Mouse (Mus musculus): ENCODE results near the gene Tmc6. TPM values are rescaled to one million over a fixed set of nuclear protein-coding genes. Genes with fewer than 3 reads are reported as not detected.

Gene Tmc6
- 30.6 and 33.3 TPM in 2 replicates for polyA plus RNA-seq (2016; fragmentation: Nextera tagmentation; extraction: Ambion mirVana)

DNA sequence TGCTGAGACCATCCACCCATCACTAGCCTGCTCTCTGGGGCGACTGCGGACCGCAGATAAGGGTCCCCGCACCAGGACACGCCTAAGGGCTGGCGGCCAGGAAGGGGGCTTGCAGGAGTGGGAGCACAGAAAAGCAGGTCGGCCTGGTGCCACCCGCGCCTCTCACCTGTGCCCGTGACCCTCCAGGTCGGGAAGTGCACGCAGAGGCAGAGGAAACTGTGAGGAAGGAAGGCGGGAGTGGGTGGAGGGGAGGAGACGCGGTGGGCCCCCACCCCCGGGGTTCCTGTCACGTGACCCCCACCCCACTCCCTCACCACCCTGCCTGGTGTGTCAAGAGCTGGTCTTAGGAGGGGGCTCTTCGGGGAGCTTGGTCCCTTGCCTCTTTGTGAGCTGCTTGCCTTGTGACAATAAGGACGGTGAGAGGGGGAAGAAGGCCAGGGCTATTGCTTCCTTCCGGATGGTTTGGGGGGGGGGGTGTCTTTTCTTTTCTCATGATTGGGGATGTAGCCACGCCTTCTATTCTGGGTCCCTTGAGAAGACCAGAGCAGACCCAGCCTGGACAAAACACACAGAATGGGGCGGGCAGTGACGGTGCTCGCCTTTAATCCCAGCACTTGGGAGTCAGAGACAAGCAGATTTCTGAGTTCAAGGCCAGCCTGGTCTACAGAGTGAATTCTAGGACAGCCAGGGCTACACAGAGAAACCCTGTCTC is at the start of gene Tmc6, which contains the start of gene Tmc8:
Tmc6 (minus strand) TSS at position 206 of the 712 bp plus-strand sequence.
Tmc8 (plus strand) TSS at position 84 of the 712 bp plus-strand sequence.
- Histone ChIP-seq H3K4me3 (peak within 1 kb of the TSS; percentile 79), H3K27ac (peak within 1 kb of the TSS; percentile 93), H3K9me3 (no peaks in the 10 kb centered on the region), H3K27me3 (ENCODE audit: insufficient read depth, poor library complexity, severe bottlenecking) (peaks cover 42% of the 10 kb centered on the region), H3K36me3 (peaks cover 15% of the 10 kb centered on the region), H3K4me1 (peaks cover 63% of the 10 kb centered on the region)
- 25% methylated on average over 24 of the region's 24 CpGs for WGBS
- DNase-seq (ENCODE audit: low spot score): peak; percentile 85

GRCm38 (mm10) chr11:117830401-117830800 is 48.4 kb upstream of the Tmc6 start:
- Histone ChIP-seq H3K4me1 (peaks cover 65% of the 10 kb centered on the region), H3K9me3 (no peaks in the 10 kb centered on the region), H3K27ac (peak overlapping the region; percentile 90), H3K4me3 (no peak overlapping the region), H3K36me3 (no peaks in the 10 kb centered on the region), H3K27me3 (ENCODE audit: insufficient read depth, poor library complexity, severe bottlenecking) (no peaks in the 10 kb centered on the region)
- 66% methylated on average over 9 of the region's 9 CpGs for WGBS
- no peak for DNase-seq (ENCODE audit: low spot score)

DNA sequence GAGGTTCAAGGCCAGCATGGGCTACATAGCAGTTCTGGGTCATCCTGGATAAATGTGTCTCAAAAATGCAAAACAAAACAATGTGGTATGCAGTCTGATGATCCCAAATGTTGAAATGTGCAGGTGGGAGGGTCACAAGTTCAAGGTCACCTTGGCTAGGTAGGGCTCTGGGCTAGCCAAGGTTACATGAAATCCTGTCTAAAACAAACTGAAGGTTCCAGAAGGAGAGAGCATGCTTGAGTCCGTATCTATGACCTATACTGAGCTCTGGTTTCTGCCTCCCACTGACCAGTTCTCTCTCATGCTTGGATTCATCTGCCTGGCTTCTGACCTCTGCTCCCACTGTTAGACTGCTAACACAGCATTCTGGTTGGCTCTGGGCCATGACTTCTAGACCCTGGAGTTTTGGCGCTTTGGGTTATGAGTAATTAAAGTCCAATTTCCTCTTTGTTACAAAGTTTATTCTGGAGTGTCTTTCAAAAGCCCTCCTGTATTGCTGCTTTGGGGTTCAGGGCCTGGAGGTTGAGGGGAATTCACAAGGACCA is 47.7 kb upstream of the Tmc6 start:
- Histone ChIP-seq H3K4me1 (peaks cover 70% of the 10 kb centered on the region), H3K36me3 (no peaks in the 10 kb centered on the region), H3K9me3 (no peaks in the 10 kb centered on the region), H3K4me3 (no peak overlapping the region), H3K27ac (peak overlapping the region; percentile 90), H3K27me3 (ENCODE audit: insufficient read depth, poor library complexity, severe bottlenecking) (no peaks in the 10 kb centered on the region)
- WGBS: 69% methylated on average over 2 of the region's 2 CpGs
- no peak for DNase-seq (ENCODE audit: low spot score)

GRCm38 (mm10) chr11:117828888-117829604 is 47.0 kb upstream of the Tmc6 start:
- peak; percentile 89 for DNase-seq (ENCODE audit: low spot score)
- WGBS: 16% methylated on average over 9 of the region's 9 CpGs
- peak overlapping the region; percentile 90 for H3K27ac ChIP-seq

GRCm38 (mm10) chr11:117828149-117828887 is 46.3 kb upstream of the Tmc6 start:
- H3K4me3 ChIP-seq: peak overlapping the region; percentile 20
- DNase-seq (ENCODE audit: low spot score): no peak
- 65% methylated on average over 18 of the region's 18 CpGs for WGBS
- H3K27ac ChIP-seq: peak overlapping the region; percentile 90
- no peaks in the 10 kb centered on the region for H3K9me3 ChIP-seq
- peaks cover 8% of the 10 kb centered on the region for H3K36me3 ChIP-seq
- H3K4me1 ChIP-seq: peaks cover 79% of the 10 kb centered on the region
- H3K27me3 ChIP-seq (ENCODE audit: insufficient read depth, poor library complexity, severe bottlenecking): no peaks in the 10 kb centered on the region

More at GRCm38 (mm10) chr11:117828888-117829604, 47.0 kb upstream of the Tmc6 start:
- Histone ChIP-seq H3K4me1 (peaks cover 77% of the 10 kb centered on the region), H3K4me3 (peak overlapping the region; percentile 20), H3K36me3 (peaks cover under 1% of the 10 kb centered on the region), H3K27me3 (ENCODE audit: insufficient read depth, poor library complexity, severe bottlenecking) (no peaks in the 10 kb centered on the region), H3K9me3 (no peaks in the 10 kb centered on the region)

DNA sequence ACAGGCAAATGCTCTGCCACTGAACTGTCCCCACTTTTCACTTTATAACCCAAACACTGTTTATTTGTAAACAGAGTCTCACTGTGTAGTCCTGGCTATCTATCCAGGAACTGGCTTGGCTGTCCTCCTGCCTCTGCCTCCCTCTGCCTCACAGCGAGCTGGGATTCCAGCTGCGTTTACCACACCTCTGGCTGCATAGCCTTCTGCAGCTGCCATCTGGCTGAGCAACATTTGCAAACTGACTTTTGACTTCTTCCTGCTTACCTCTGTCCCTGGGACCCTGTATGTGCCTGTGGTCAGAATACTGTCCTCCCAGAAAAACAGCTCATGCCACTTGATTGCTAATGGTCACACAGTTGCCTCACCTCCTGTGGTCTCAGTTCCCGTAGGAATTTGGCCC is 45.4 kb upstream of the Tmc6 start:
- no peaks in the 10 kb centered on the region for H3K27me3 ChIP-seq (ENCODE audit: insufficient read depth, poor library complexity, severe bottlenecking)

GRCm38 (mm10) chr11:117826916-117827315 is 44.9 kb upstream of the Tmc6 start:
- no peaks in the 10 kb centered on the region for H3K9me3 ChIP-seq
- no peak for DNase-seq (ENCODE audit: low spot score)
- H3K36me3 ChIP-seq: peaks cover 22% of the 10 kb centered on the region
- peaks cover 76% of the 10 kb centered on the region for H3K4me1 ChIP-seq
- peak overlapping the region; percentile 93 for H3K27ac ChIP-seq
- 69% methylated on average over 8 of the region's 8 CpGs for WGBS
- H3K4me3 ChIP-seq: peak overlapping the region; percentile 76; the same call in 1 of the 2 replicates
- no peaks in the 10 kb centered on the region for H3K27me3 ChIP-seq (ENCODE audit: insufficient read depth, poor library complexity, severe bottlenecking)

More for the DNA sequence above, 45.4 kb upstream of the Tmc6 start:
- peak overlapping the region; percentile 90 for H3K27ac ChIP-seq
- H3K4me3 ChIP-seq: 0 out of 2 replicates have a peak overlapping the region, but pooled peaks have one; percentile 17
- peaks cover 17% of the 10 kb centered on the region for H3K36me3 ChIP-seq
- no peaks in the 10 kb centered on the region for H3K9me3 ChIP-seq
- H3K4me1 ChIP-seq: peaks cover 80% of the 10 kb centered on the region
- 48% methylated on average over 3 of the region's 3 CpGs for WGBS
- no peak for DNase-seq (ENCODE audit: low spot score)

DNA sequence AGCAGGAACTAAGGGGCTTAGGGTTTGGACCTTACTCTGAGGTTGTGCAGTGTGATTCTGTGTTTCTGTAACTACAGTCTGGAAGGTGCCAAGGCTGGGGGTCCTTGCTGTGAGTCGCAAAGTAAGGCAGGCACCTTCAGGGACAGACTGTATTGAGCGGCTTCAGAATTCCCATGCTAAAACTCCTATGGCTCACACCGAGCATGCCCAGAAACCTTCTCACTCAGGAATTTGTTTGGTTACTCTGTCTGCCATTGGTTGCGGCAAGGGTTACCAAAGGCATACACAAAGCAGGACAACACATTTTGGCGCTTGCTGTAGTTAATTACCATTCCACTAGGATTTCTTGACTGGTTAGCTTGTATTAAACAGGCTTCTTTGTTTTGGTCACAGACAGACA is 44.2 kb upstream of the Tmc6 start:
- no peaks in the 10 kb centered on the region for H3K9me3 ChIP-seq
- DNase-seq (ENCODE audit: low spot score): no peak

GRCm38 (mm10) chr11:117825333-117826101 is 43.5 kb upstream of the Tmc6 start, which contains the start of the genes Afmid and Tk1:
TSS of gene Afmid (plus strand) at chr11:117825924.
TSS of gene Tk1 (minus strand) at chr11:117826092.
- peak within 1 kb of the TSS; percentile 93 for H3K27ac ChIP-seq
- WGBS: under 1% methylated on average over 34 of the region's 34 CpGs

More for the DNA sequence above, 44.2 kb upstream of the Tmc6 start:
- 14% methylated on average over 5 of the region's 5 CpGs for WGBS
- Histone ChIP-seq H3K4me1 (peaks cover 75% of the 10 kb centered on the region), H3K27ac (peak overlapping the region; percentile 93), H3K27me3 (ENCODE audit: insufficient read depth, poor library complexity, severe bottlenecking) (no peaks in the 10 kb centered on the region), H3K4me3 (peak overlapping the region; percentile 76), H3K36me3 (peaks cover 29% of the 10 kb centered on the region)

DNA sequence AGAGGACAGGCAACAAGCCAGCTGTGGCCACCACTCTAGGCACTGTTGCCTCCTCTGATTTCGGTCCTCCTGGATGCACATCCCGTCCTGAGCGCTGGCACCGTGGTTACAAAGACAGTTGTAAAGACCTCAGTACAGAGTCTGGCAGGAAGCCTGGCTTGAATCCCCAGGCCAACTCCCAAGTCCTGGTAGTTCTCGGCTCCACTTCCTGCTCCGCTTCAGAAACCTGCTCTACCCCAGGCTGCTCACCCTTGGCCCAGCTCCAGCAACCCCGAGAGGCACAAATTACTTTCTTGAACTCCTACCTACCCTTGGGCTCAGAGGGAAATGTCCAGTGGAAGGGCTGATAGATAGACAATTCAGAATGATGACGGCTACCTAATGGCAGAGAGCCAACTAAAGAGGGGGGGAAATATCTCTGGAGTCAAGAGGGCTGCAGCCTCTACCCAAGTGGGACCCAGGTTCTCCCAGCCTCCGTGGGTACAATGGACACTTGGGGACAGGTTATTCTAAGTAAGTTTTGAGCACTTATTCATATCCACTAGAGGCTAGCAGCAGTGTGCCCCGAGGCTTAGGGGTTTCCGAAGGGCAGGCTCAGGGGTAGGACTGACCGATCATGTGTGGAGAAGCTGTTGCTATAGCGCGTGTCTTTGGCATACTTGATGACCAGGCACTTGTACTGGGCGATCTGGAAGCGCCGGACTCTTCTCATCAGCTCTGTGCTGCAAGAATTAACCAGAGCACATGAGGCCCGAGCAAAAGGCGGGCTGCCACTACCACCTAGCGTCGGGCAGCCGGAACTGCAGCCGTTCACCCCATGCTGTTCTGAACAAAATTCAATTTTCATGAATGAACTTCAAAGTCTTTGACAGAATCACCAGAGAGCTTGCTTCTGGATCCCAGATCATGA is 42.3 kb upstream of the Tmc6 start:
- H3K27ac ChIP-seq: peak overlapping the region; percentile 93
- H3K27me3 ChIP-seq (ENCODE audit: insufficient read depth, poor library complexity, severe bottlenecking): no peaks in the 10 kb centered on the region
- peaks cover 48% of the 10 kb centered on the region for H3K36me3 ChIP-seq
- H3K9me3 ChIP-seq: no peaks in the 10 kb centered on the region
- WGBS: 23% methylated on average over 23 of the region's 23 CpGs
- peak; percentile 91 for DNase-seq (ENCODE audit: low spot score)
- peaks cover 62% of the 10 kb centered on the region for H3K4me1 ChIP-seq
- peak overlapping the region; percentile 76 for H3K4me3 ChIP-seq

More at GRCm38 (mm10) chr11:117825333-117826101, 43.5 kb upstream of the Tmc6 start, which contains the start of the genes Afmid and Tk1:
- peaks cover 69% of the 10 kb centered on the region for H3K4me1 ChIP-seq
- no peaks in the 10 kb centered on the region for H3K27me3 ChIP-seq (ENCODE audit: insufficient read depth, poor library complexity, severe bottlenecking)
- no peaks in the 10 kb centered on the region for H3K9me3 ChIP-seq
- peak; percentile 94 for DNase-seq (ENCODE audit: low spot score)
- H3K4me3 ChIP-seq: peak within 1 kb of the TSS; percentile 76
- peaks cover 36% of the 10 kb centered on the region for H3K36me3 ChIP-seq

- no peak overlapping the region for H3K27ac ChIP-seq
- H3K4me1 ChIP-seq: peaks cover 62% of the 10 kb centered on the region
- H3K36me3 ChIP-seq: peaks cover 57% of the 10 kb centered on the region
Measured at GRCm38 (mm10) chr11:117823411-117823810, 41.4 kb upstream of the Tmc6 start.

More at GRCm38 (mm10) chr11:117823411-117823810, 41.4 kb upstream of the Tmc6 start:
- H3K9me3 ChIP-seq: no peaks in the 10 kb centered on the region
- 89% methylated on average over 6 of the region's 6 CpGs for WGBS
- DNase-seq (ENCODE audit: low spot score): no peak
- no peak overlapping the region for H3K4me3 ChIP-seq
- no peaks in the 10 kb centered on the region for H3K27me3 ChIP-seq (ENCODE audit: insufficient read depth, poor library complexity, severe bottlenecking)

Data from heart, embryonic 10.5 days (tissue).